Mouse (Mus musculus) induced T-regulatory cell, adult 2 months (primary cell): ENCODE measurements around the gene Clic4.

Experiments
- DNase-seq: peaks from one replicate; pipeline ENCODE4 v3.0.0-alpha.2; 2012; ENCODE audit warnings: low read depth

Clic4 gene

GRCm38 (mm10) chr4:135272640-135273306 is at the start of gene Clic4:
Gene Clic4 (minus strand): TSS chr4:135272814.
- peak; percentile 99 for DNase-seq

- DNase-seq = peak; percentile 87
Measured at GRCm38 (mm10) chr4:135317966-135318365, 45.4 kb upstream of the Clic4 start.

- no peak for DNase-seq
Measured at GRCm38 (mm10) chr4:135317539-135317938, 44.9 kb upstream of the Clic4 start.

- DNase-seq = no peak
Measured at GRCm38 (mm10) chr4:135315287-135315686, 42.7 kb upstream of the Clic4 start.

GRCm38 (mm10) chr4:135314419-135314832 is 41.8 kb upstream of the Clic4 start:
- no peak for DNase-seq

GRCm38 (mm10) chr4:135313761-135314241 is 41.2 kb upstream of the Clic4 start:
- peak; percentile 94 for DNase-seq

GRCm38 (mm10) chr4:135313111-135313691 is 40.6 kb upstream of the Clic4 start:
- peak; percentile 75 for DNase-seq

- DNase-seq = no peak
Measured at GRCm38 (mm10) chr4:135312706-135313105, 40.1 kb upstream of the Clic4 start.

GRCm38 (mm10) chr4:135310371-135310770 is 37.8 kb upstream of the Clic4 start:
- DNase-seq = no peak

- no peak for DNase-seq
Measured at GRCm38 (mm10) chr4:135309726-135310125, 37.1 kb upstream of the Clic4 start.

- no peak for DNase-seq
Measured at GRCm38 (mm10) chr4:135309112-135309659, 36.6 kb upstream of the Clic4 start.

- no peak for DNase-seq
Measured at GRCm38 (mm10) chr4:135306971-135307632, 34.5 kb upstream of the Clic4 start.

GRCm38 (mm10) chr4:135306533-135306932 is 33.9 kb upstream of the Clic4 start:
- DNase-seq = no peak

- no peak for DNase-seq
Measured at GRCm38 (mm10) chr4:135302261-135302660, 29.6 kb upstream of the Clic4 start.

GRCm38 (mm10) chr4:135301166-135301565 is 28.6 kb upstream of the Clic4 start:
- DNase-seq = no peak

GRCm38 (mm10) chr4:135300248-135301041 is 27.8 kb upstream of the Clic4 start:
- no peak for DNase-seq

- no peak for DNase-seq
Measured at GRCm38 (mm10) chr4:135298680-135299079, 26.1 kb upstream of the Clic4 start.

GRCm38 (mm10) chr4:135297931-135298546 is 25.4 kb upstream of the Clic4 start:
- DNase-seq = no peak

GRCm38 (mm10) chr4:135297146-135297545 is 24.5 kb upstream of the Clic4 start:
- no peak for DNase-seq

GRCm38 (mm10) chr4:135296565-135296964 is 24.0 kb upstream of the Clic4 start:
- no peak for DNase-seq

GRCm38 (mm10) chr4:135293813-135294212 is 21.2 kb upstream of the Clic4 start:
- peak; percentile 13 for DNase-seq
